Mouse (Mus musculus) MEL (cell line): ENCODE measurements at regions not wholly inside any gene's neighbourhood (a gene's known extent, or its start where the extent isn't known, plus 50 kb on each side); places are given as distances from the start of the nearest gene placed in this dataset.

Experiments used
- DNase-seq: peaks from one replicate; pipeline ENCODE4 v3.0.0; 2011; ENCODE audit warnings: low read depth, low spot score
- H3K27ac ChIP-seq: 2 replicates; pipeline ENCODE4 v1.5.1; 2012; ENCODE audit warnings: low read depth, mild to moderate bottlenecking, control low read depth, low read length, moderate library complexity; ENCODE audit not compliant: control insufficient read depth
- H3K27me3 ChIP-seq, 2 experiments: fragments of 150-350 bp in 1 of 2; sonication (generic) in 1 of 2; 2 replicates each; pipeline ENCODE4 v1.6.1; 2012; ENCODE audit warnings: low read length in 2 of 2, mild to moderate bottlenecking in 2 of 2, improper control_type of control experiment in 1 of 2, moderate library complexity in 1 of 2; ENCODE audit not compliant: insufficient read depth in 2 of 2, control insufficient read depth in 1 of 2
- H3K36me3 ChIP-seq, 2 experiments: 2 replicates each; pipeline ENCODE4 v1.6.1; 2012 to 2014; ENCODE audit warnings: low read length in 2 of 2, improper control_type of control experiment in 1 of 2, inconsistent platforms in 1 of 2, mild to moderate bottlenecking in 1 of 2; ENCODE audit not compliant: insufficient read depth in 2 of 2, control insufficient read depth in 1 of 2
- H3K4me1 ChIP-seq, 2 experiments: fragments of 150-350 bp in 1 of 2; sonication (generic) in 1 of 2; 2 replicates each; pipeline ENCODE4 v1.6.1; 2012; ENCODE audit warnings: low read length in 2 of 2, improper control_type of control experiment in 1 of 2, mild to moderate bottlenecking in 1 of 2; ENCODE audit not compliant: insufficient read depth in 2 of 2, control insufficient read depth in 1 of 2
- H3K4me3 ChIP-seq, 2 experiments: fragments of 150-350 bp in 1 of 2; sonication (generic) in 1 of 2; 2 replicates each; pipeline ENCODE4 v1.5.1; 2012; ENCODE audit warnings: low read depth in 2 of 2, low read length in 2 of 2, mild to moderate bottlenecking in 2 of 2, moderate library complexity in 2 of 2, control low read depth in 1 of 2, improper control_type of control experiment in 1 of 2; ENCODE audit not compliant: control insufficient read depth in 1 of 2, insufficient read depth in 1 of 2
- H3K79me2 ChIP-seq: 2 replicates; pipeline ENCODE4 v1.6.1; 2012; ENCODE audit warnings: mild to moderate bottlenecking, low read length, moderate library complexity; ENCODE audit not compliant: control insufficient read depth, poor library complexity, insufficient read depth
- H3K9ac ChIP-seq: 2 replicates; pipeline ENCODE4 v1.6.1; 2012; ENCODE audit warnings: low read depth, mild to moderate bottlenecking, control low read depth, low read length, moderate library complexity; ENCODE audit not compliant: control insufficient read depth, poor library complexity, severe bottlenecking
- H3K9me3 ChIP-seq: fragments of 150-350 bp; sonication (generic); replicated peaks from 2 replicates; pipeline ENCODE4 v1.6.1; 2012; ENCODE audit warnings: mild to moderate bottlenecking, low read length, improper control_type of control experiment, moderate library complexity; ENCODE audit not compliant: insufficient read depth
- E2F4 ChIP-seq: IDR thresholded peaks from 2 replicates; pipeline ENCODE4 v1.6.1; 2011; ENCODE audit warnings: low read depth, low read length, improper control_type of control experiment, borderline replicate concordance
- GATA1 ChIP-seq: IDR thresholded peaks from 2 replicates; pipeline ENCODE4 v1.6.1; 2011; ENCODE audit warnings: low read depth, low read length, improper control_type of control experiment
- KAT2A ChIP-seq: conservative IDR thresholded peaks from 2 replicates; pipeline ENCODE4 v1.6.1; 2012; ENCODE audit warnings: low read depth, low read length, improper control_type of control experiment, inconsistent platforms
- MAFK ChIP-seq: IDR thresholded peaks from 2 replicates; pipeline ENCODE4 v1.6.1; 2011; ENCODE audit warnings: low read depth, mild to moderate bottlenecking, low read length, improper control_type of control experiment, borderline replicate concordance
- MEF2A ChIP-seq: IDR thresholded peaks from 2 replicates; pipeline ENCODE4 v1.6.1; 2014; ENCODE audit warnings: low read depth, mild to moderate bottlenecking, inconsistent platforms, low read length, improper control_type of control experiment; ENCODE audit not compliant: poor library complexity, insufficient replicate concordance, severe bottlenecking; ENCODE audit errors: extremely low read depth
- RCOR1 ChIP-seq: IDR thresholded peaks from 2 replicates; pipeline ENCODE4 v1.6.1; 2012; ENCODE audit warnings: low read depth, mild to moderate bottlenecking, inconsistent platforms, low read length, improper control_type of control experiment
- SIN3A ChIP-seq: IDR thresholded peaks from 2 replicates; pipeline ENCODE4 v1.6.1; 2012; ENCODE audit warnings: low read length, improper control_type of control experiment, inconsistent platforms
- SMC3 ChIP-seq: IDR thresholded peaks from 2 replicates; pipeline ENCODE4 v1.6.1; 2011; ENCODE audit warnings: low read depth, low read length, improper control_type of control experiment
- USF1 ChIP-seq: IDR thresholded peaks from 2 replicates; pipeline ENCODE4 v1.6.1; 2014; ENCODE audit warnings: low read depth, mild to moderate bottlenecking, inconsistent platforms, low read length, improper control_type of control experiment, moderate library complexity
- USF2 ChIP-seq, 2 experiments: IDR thresholded peaks; 2 replicates each; pipeline ENCODE4 v1.6.1; 2011 to 2012; ENCODE audit warnings: improper control_type of control experiment in 2 of 2, low read length in 2 of 2, borderline replicate concordance in 1 of 2, inconsistent platforms in 1 of 2, low read depth in 1 of 2, mild to moderate bottlenecking in 1 of 2; ENCODE audit not compliant: insufficient read depth in 1 of 2
- ZKSCAN1 ChIP-seq: IDR thresholded peaks from 2 replicates; pipeline ENCODE4 v1.6.1; 2012; ENCODE audit warnings: low read depth, mild to moderate bottlenecking, inconsistent platforms, low read length, improper control_type of control experiment, moderate library complexity
- ZMIZ1 ChIP-seq: IDR thresholded peaks from 2 replicates; pipeline ENCODE4 v1.6.1; 2012; ENCODE audit warnings: low read depth, mild to moderate bottlenecking, inconsistent platforms, low read length, improper control_type of control experiment, moderate library complexity

DNA sequence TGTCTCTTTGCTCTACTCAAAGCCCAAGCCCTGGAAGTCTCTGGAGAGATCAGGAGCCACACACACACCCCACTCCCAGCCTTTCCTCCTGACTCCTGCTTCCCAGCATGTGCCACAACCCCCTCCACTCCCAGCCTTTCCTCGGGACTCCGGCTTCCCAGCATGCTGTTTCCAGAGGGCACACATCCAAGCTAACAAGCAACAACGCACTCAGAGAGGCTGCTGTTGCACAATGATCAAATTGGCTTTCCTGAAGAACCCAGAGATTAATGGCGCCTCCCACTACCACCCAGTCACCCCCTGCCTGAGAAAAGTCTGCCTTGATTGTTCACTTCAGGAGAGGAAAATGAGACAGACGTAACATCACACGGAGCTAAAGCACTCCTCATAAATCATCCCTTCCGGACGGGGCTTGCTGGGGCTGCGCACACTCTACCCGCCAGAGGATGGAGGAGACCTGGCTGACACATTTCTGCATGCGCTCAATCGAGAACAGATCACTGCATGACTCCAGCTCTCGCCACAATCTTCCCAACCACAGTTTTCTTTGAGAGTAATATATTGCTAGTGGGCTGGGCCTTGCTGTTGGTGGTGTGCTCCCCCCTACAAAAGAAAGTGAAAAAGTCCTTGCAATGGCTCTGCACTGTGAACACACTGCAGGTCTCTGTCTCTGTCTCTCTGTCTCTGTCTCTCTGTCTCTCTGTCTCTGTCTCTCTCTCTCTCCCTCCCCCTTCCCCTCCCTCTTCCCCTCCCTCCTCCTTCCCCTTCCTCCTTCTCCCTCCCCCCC is 332.9 kb downstream of the Gm9195 start:
- no peak overlapping the region for H3K4me3 ChIP-seq
- H3K27me3 ChIP-seq: no peaks in the 10 kb centered on the region
- no peaks in the 10 kb centered on the region for H3K4me1 ChIP-seq
- no peak for DNase-seq
- H3K27ac ChIP-seq: no peak overlapping the region
- H3K9ac ChIP-seq: no peak overlapping the region
- H3K9me3 ChIP-seq: no peaks in the 10 kb centered on the region
- H3K36me3 ChIP-seq: no peaks in the 10 kb centered on the region
- H3K79me2 ChIP-seq: no peaks in the 10 kb centered on the region
- TF ChIP-seq E2F4: no peak
- no peak for TF ChIP-seq MEF2A
- TF ChIP-seq ZMIZ1: no peak
- no peak for TF ChIP-seq RCOR1
- TF ChIP-seq SIN3A: no peak
- TF ChIP-seq SMC3: no peak
- TF ChIP-seq, all 39 proteins: peak for 0

- no peak overlapping the region for H3K4me3 ChIP-seq
- H3K9me3 ChIP-seq: no peaks in the 10 kb centered on the region
- no peaks in the 10 kb centered on the region for H3K27me3 ChIP-seq
- H3K27ac ChIP-seq: no peak overlapping the region
- DNase-seq: no peak
- no peaks in the 10 kb centered on the region for H3K4me1 ChIP-seq
- H3K36me3 ChIP-seq: no peaks in the 10 kb centered on the region
- no peak for TF ChIP-seq MAFK
- H3K79me2 ChIP-seq: no peaks in the 10 kb centered on the region
- no peak overlapping the region for H3K9ac ChIP-seq
Measured at GRCm38 (mm10) chr14:72155197-72155907, 336.3 kb downstream of the Gm9195 start.

GRCm38 (mm10) chr14:72151676-72152075 is 340.0 kb downstream of the Gm9195 start:
- no peaks in the 10 kb centered on the region for H3K36me3 ChIP-seq
- no peaks in the 10 kb centered on the region for H3K4me1 ChIP-seq
- no peak overlapping the region for H3K9ac ChIP-seq
- no peak for TF ChIP-seq USF2 (IDR thresholded peaks at IDR 0.05; ENCODE audit: borderline replicate concordance in 1 of 2, insufficient read depth in 1 of 2, low read depth in 1 of 2, low read length in 2 of 2)
- TF ChIP-seq GATA1: no peak
- TF ChIP-seq ZMIZ1: no peak
- TF ChIP-seq ZKSCAN1: no peak
- no peak for TF ChIP-seq USF1
- no peak for TF ChIP-seq SIN3A
- no peak for TF ChIP-seq SMC3
- TF ChIP-seq KAT2A: no peak
- TF ChIP-seq, all 39 proteins: peak for 0
- Histone ChIP-seq H3K4me3 (no peak overlapping the region), H3K27me3 (no peaks in the 10 kb centered on the region), H3K79me2 (no peaks in the 10 kb centered on the region), H3K27ac (no peak overlapping the region), H3K9me3 (no peaks in the 10 kb centered on the region)
- no peak for DNase-seq
